Mouse (Mus musculus): ENCODE data around the gene Icam2. TPM values are rescaled to one million over a fixed set of nuclear protein-coding genes. Genes with fewer than 3 reads are reported as not detected.

Icam2 gene
- polyA plus RNA-seq (2015; fragmentation: Nextera tagmentation; extraction: Ambion mirVana), result 26.2 and 32.6 TPM in 2 replicates

GRCm38 (mm10) chr11:106387791-106388216, at the start of gene Icam2:
Icam2 (minus strand) TSS chr11:106388075.
- Histone ChIP-seq H3K4me3 (no peak within 1 kb of the TSS), H3K4me2 (no peak within 1 kb of the TSS), H3K9me3 (no peaks in the 10 kb centered on the region), H3K36me3 (no peaks in the 10 kb centered on the region), H3K27ac (peak within 1 kb of the TSS; percentile 11; the same call in 1 of the 2 replicates), H3K9ac (no peak within 1 kb of the TSS), H3K4me1 (peaks cover 12% of the 10 kb centered on the region), H3K27me3 (no peaks in the 10 kb centered on the region)
- ATAC-seq (ENCODE audit: insufficient number of reproducible peaks, insufficient read depth, low FRiP score, low TSS enrichment, low read depth), result no peak
- 72% methylated on average over 6 of the region's 6 CpGs for WGBS

GRCm38 (mm10) chr11:106437543-106437942, 49.7 kb upstream of the Icam2 start:
- no peak overlapping the region for H3K9ac ChIP-seq
- WGBS, result 84% methylated on average over 2 of the region's 2 CpGs
- no peaks in the 10 kb centered on the region; the same call in 1 of the 2 replicates for H3K36me3 ChIP-seq
- no peak overlapping the region for H3K4me2 ChIP-seq
- ATAC-seq (ENCODE audit: insufficient number of reproducible peaks, insufficient read depth, low FRiP score, low TSS enrichment, low read depth), result no peak
- no peaks in the 10 kb centered on the region for H3K27me3 ChIP-seq
- H3K4me1 ChIP-seq, result no peaks in the 10 kb centered on the region
- no peak overlapping the region for H3K27ac ChIP-seq
- H3K4me3 ChIP-seq, result no peak overlapping the region
- H3K9me3 ChIP-seq, result no peaks in the 10 kb centered on the region

- no peak overlapping the region for H3K4me3 ChIP-seq
- H3K4me2 ChIP-seq, result no peak overlapping the region
- 86% methylated on average over 5 of the region's 5 CpGs for WGBS
- no peaks in the 10 kb centered on the region for H3K4me1 ChIP-seq
- no peak overlapping the region for H3K9ac ChIP-seq
- no peaks in the 10 kb centered on the region for H3K27me3 ChIP-seq
- H3K36me3 ChIP-seq, result no peaks in the 10 kb centered on the region; the same call in 1 of the 2 replicates
- H3K27ac ChIP-seq, result no peak overlapping the region
- H3K9me3 ChIP-seq, result no peaks in the 10 kb centered on the region
- no peak for ATAC-seq (ENCODE audit: insufficient number of reproducible peaks, insufficient read depth, low FRiP score, low TSS enrichment, low read depth)
These were observed 49.2 kb upstream of the Icam2 start for GRCm38 (mm10) chr11:106437039-106437438.

GRCm38 (mm10) chr11:106430392-106430791, 42.5 kb upstream of the Icam2 start:
- WGBS, result 84% methylated on average over 5 of the region's 5 CpGs
- no peak overlapping the region for H3K27ac ChIP-seq
- H3K4me2 ChIP-seq, result no peak overlapping the region
- no peaks in the 10 kb centered on the region for H3K4me1 ChIP-seq
- H3K4me3 ChIP-seq, result no peak overlapping the region
- H3K9me3 ChIP-seq, result no peaks in the 10 kb centered on the region
- H3K9ac ChIP-seq, result no peak overlapping the region
- ATAC-seq (ENCODE audit: insufficient number of reproducible peaks, insufficient read depth, low FRiP score, low TSS enrichment, low read depth), result no peak
- peaks cover 8% of the 10 kb centered on the region for H3K36me3 ChIP-seq
- no peaks in the 10 kb centered on the region for H3K27me3 ChIP-seq

GRCm38 (mm10) chr11:106429689-106430088, 41.8 kb upstream of the Icam2 start:
- Histone ChIP-seq H3K27me3 (no peaks in the 10 kb centered on the region), H3K4me3 (no peak overlapping the region), H3K36me3 (peaks cover 8% of the 10 kb centered on the region), H3K9me3 (no peaks in the 10 kb centered on the region), H3K4me2 (no peak overlapping the region), H3K4me1 (no peaks in the 10 kb centered on the region), H3K27ac (no peak overlapping the region), H3K9ac (no peak overlapping the region)
- ATAC-seq (ENCODE audit: insufficient number of reproducible peaks, insufficient read depth, low FRiP score, low TSS enrichment, low read depth), result no peak
- 80% methylated on average over 4 of the region's 4 CpGs for WGBS

GRCm38 (mm10) chr11:106428556-106428955, 40.7 kb upstream of the Icam2 start:
- Histone ChIP-seq H3K4me3 (no peak overlapping the region), H3K27ac (no peak overlapping the region), H3K4me1 (no peaks in the 10 kb centered on the region), H3K9ac (no peak overlapping the region), H3K9me3 (no peaks in the 10 kb centered on the region), H3K36me3 (peaks cover 9% of the 10 kb centered on the region; the same call in 1 of the 2 replicates), H3K4me2 (no peak overlapping the region), H3K27me3 (no peaks in the 10 kb centered on the region)
- 82% methylated on average over 2 of the region's 2 CpGs for WGBS
- ATAC-seq (ENCODE audit: insufficient number of reproducible peaks, insufficient read depth, low FRiP score, low TSS enrichment, low read depth), result no peak

- no peak overlapping the region for H3K9ac ChIP-seq
- ATAC-seq (ENCODE audit: insufficient number of reproducible peaks, insufficient read depth, low FRiP score, low TSS enrichment, low read depth), result no peak
- WGBS, result 74% methylated on average over 4 of the region's 4 CpGs
- no peaks in the 10 kb centered on the region for H3K9me3 ChIP-seq
- H3K4me3 ChIP-seq, result no peak overlapping the region
- no peak overlapping the region for H3K4me2 ChIP-seq
- peaks cover 14% of the 10 kb centered on the region; the same call in 1 of the 2 replicates for H3K36me3 ChIP-seq
- H3K27me3 ChIP-seq, result no peaks in the 10 kb centered on the region
- H3K27ac ChIP-seq, result no peak overlapping the region
- no peaks in the 10 kb centered on the region for H3K4me1 ChIP-seq
These were observed 40.2 kb upstream of the Icam2 start for GRCm38 (mm10) chr11:106428106-106428505.

GRCm38 (mm10) chr11:106426447-106426846, 38.6 kb upstream of the Icam2 start:
- no peaks in the 10 kb centered on the region for H3K27me3 ChIP-seq
- H3K9ac ChIP-seq, result no peak overlapping the region
- no peaks in the 10 kb centered on the region for H3K4me1 ChIP-seq
- H3K9me3 ChIP-seq, result no peaks in the 10 kb centered on the region
- no peak overlapping the region for H3K4me3 ChIP-seq
- H3K36me3 ChIP-seq, result peaks cover 17% of the 10 kb centered on the region; the same call in 1 of the 2 replicates
- no peak for ATAC-seq (ENCODE audit: insufficient number of reproducible peaks, insufficient read depth, low FRiP score, low TSS enrichment, low read depth)
- WGBS, result 91% methylated on average over 4 of the region's 4 CpGs
- H3K27ac ChIP-seq, result no peak overlapping the region
- H3K4me2 ChIP-seq, result no peak overlapping the region

GRCm38 (mm10) chr11:106425201-106425600, 37.3 kb upstream of the Icam2 start:
- ATAC-seq (ENCODE audit: insufficient number of reproducible peaks, insufficient read depth, low FRiP score, low TSS enrichment, low read depth), result no peak
- H3K9me3 ChIP-seq, result no peaks in the 10 kb centered on the region
- no peaks in the 10 kb centered on the region for H3K4me1 ChIP-seq
- H3K4me2 ChIP-seq, result no peak overlapping the region
- H3K36me3 ChIP-seq, result peaks cover 17% of the 10 kb centered on the region; the same call in 1 of the 2 replicates
- no peak overlapping the region for H3K9ac ChIP-seq
- no peaks in the 10 kb centered on the region for H3K27me3 ChIP-seq
- no peak overlapping the region for H3K4me3 ChIP-seq
- 83% methylated on average over 5 of the region's 5 CpGs for WGBS
- no peak overlapping the region for H3K27ac ChIP-seq

GRCm38 (mm10) chr11:106419262-106420102, 31.6 kb upstream of the Icam2 start:
- 75% methylated on average over 9 of the region's 9 CpGs for WGBS
- Histone ChIP-seq H3K9ac (no peak overlapping the region), H3K36me3 (peaks cover 15% of the 10 kb centered on the region; the same call in 1 of the 2 replicates), H3K4me2 (no peak overlapping the region), H3K4me1 (no peaks in the 10 kb centered on the region), H3K4me3 (no peak overlapping the region), H3K9me3 (no peaks in the 10 kb centered on the region), H3K27me3 (no peaks in the 10 kb centered on the region), H3K27ac (no peak overlapping the region)
- no peak for ATAC-seq (ENCODE audit: insufficient number of reproducible peaks, insufficient read depth, low FRiP score, low TSS enrichment, low read depth)

- Histone ChIP-seq H3K9me3 (no peaks in the 10 kb centered on the region), H3K9ac (no peak overlapping the region), H3K27ac (no peak overlapping the region), H3K4me1 (no peaks in the 10 kb centered on the region), H3K4me2 (no peak overlapping the region), H3K27me3 (no peaks in the 10 kb centered on the region), H3K36me3 (peaks cover 20% of the 10 kb centered on the region), H3K4me3 (no peak overlapping the region)
- 39% methylated on average over 4 of the region's 4 CpGs for WGBS
- no peak for ATAC-seq (ENCODE audit: insufficient number of reproducible peaks, insufficient read depth, low FRiP score, low TSS enrichment, low read depth)
These were observed 30.8 kb upstream of the Icam2 start for GRCm38 (mm10) chr11:106418622-106419196.

GRCm38 (mm10) chr11:106417860-106418259, 30.0 kb upstream of the Icam2 start:
- no peak for ATAC-seq (ENCODE audit: insufficient number of reproducible peaks, insufficient read depth, low FRiP score, low TSS enrichment, low read depth)
- no peak overlapping the region for H3K27ac ChIP-seq
- H3K9ac ChIP-seq, result no peak overlapping the region
- no peak overlapping the region for H3K4me3 ChIP-seq
- no peaks in the 10 kb centered on the region for H3K27me3 ChIP-seq
- peaks cover 17% of the 10 kb centered on the region for H3K36me3 ChIP-seq
- H3K4me1 ChIP-seq, result no peaks in the 10 kb centered on the region
- WGBS, result 87% methylated on average over 2 of the region's 2 CpGs
- H3K9me3 ChIP-seq, result no peaks in the 10 kb centered on the region
- no peak overlapping the region for H3K4me2 ChIP-seq

Measured in embryonic facial prominence, embryonic 13.5 days (tissue).